Mouse (Mus musculus) limb, embryonic 15.5 days (tissue): ENCODE results near the gene Evpl. TPM values are rescaled to one million over a fixed set of nuclear protein-coding genes. Genes with fewer than 3 reads are reported as not detected.

ENCODE experiments used
- ATAC-seq: fragments of 200-750 bp; cut with Nextera tagmentation; 2 replicates; pipeline ENCODE4 v1.8.0; 2017; ENCODE audit warnings: low read depth, moderate TSS enrichment; ENCODE audit not compliant: insufficient number of reproducible peaks, low FRiP score, low TSS enrichment
- H3K27ac ChIP-seq: fragments of 300-500 bp; sonication (generic); 2 replicates; pipeline ENCODE4 v1.5.1; 2015; ENCODE audit warnings: moderate library complexity, mild to moderate bottlenecking, inconsistent platforms
- H3K27me3 ChIP-seq: fragments of 300-500 bp; sonication (generic); 2 replicates; pipeline ENCODE4 v1.6.1; 2015; ENCODE audit warnings: inconsistent platforms
- H3K36me3 ChIP-seq: fragments of 300-500 bp; sonication (generic); 2 replicates; pipeline ENCODE4 v1.6.1; 2015; ENCODE audit warnings: inconsistent platforms
- H3K4me1 ChIP-seq: fragments of 300-500 bp; sonication (generic); 2 replicates; pipeline ENCODE4 v1.6.1; 2015; ENCODE audit warnings: inconsistent platforms
- H3K4me2 ChIP-seq: fragments of 300-500 bp; sonication (generic); 2 replicates; pipeline ENCODE4 v1.6.1; 2015; ENCODE audit warnings: mild to moderate bottlenecking, inconsistent platforms
- H3K4me3 ChIP-seq: fragments of 300-500 bp; sonication (generic); 2 replicates; pipeline ENCODE4 v1.5.1; 2015; ENCODE audit warnings: mild to moderate bottlenecking, inconsistent platforms
- H3K9ac ChIP-seq: fragments of 300-500 bp; sonication (generic); 2 replicates; pipeline ENCODE4 v1.6.1; 2015; ENCODE audit warnings: inconsistent platforms
- H3K9me3 ChIP-seq: fragments of 300-500 bp; sonication (generic); 2 replicates; pipeline ENCODE4 v1.6.1; 2016; ENCODE audit warnings: inconsistent platforms
- WGBS: fragments of 180-500 bp; shearing (Covaris S2); methylation state at CpG from one replicate; pipeline ENCODE4 v1.1.7; 2015; 5-methylcytosine and 5-hydroxymethylcytosine counted together
- polyA plus RNA-seq: library from polyadenylated mRNA; unstranded; fragments of >200 nt; fragmentation: Nextera tagmentation; extraction: Ambion mirVana; gene quantifications from 2 replicates; pipeline ENCODE4 v1.2.1, GENCODE M21; 2015

Gene Evpl
- polyA plus RNA-seq, 1 experiment from 2014 or later = 46.4 TPM

- peaks cover 64% of the 10 kb centered on the region for H3K36me3 ChIP-seq
- H3K4me2 ChIP-seq = no peak overlapping the region
- no peak overlapping the region for H3K4me3 ChIP-seq
- ATAC-seq = no peak
- no peaks in the 10 kb centered on the region for H3K9me3 ChIP-seq
- 0 out of 2 replicates have a peak, but pooled peaks cover 13% of the 10 kb centered on the region for H3K4me1 ChIP-seq
- no peaks in the 10 kb centered on the region for H3K27me3 ChIP-seq
- peak overlapping the region; percentile 30; the same call in 1 of the 2 replicates for H3K27ac ChIP-seq
- no peak overlapping the region for H3K9ac ChIP-seq
- WGBS = 64% methylated on average over 11 of the region's 11 CpGs
Measured at GRCm38 (mm10) chr11:116187226-116187930, 50.5 kb downstream of the Evpl start.

DNA sequence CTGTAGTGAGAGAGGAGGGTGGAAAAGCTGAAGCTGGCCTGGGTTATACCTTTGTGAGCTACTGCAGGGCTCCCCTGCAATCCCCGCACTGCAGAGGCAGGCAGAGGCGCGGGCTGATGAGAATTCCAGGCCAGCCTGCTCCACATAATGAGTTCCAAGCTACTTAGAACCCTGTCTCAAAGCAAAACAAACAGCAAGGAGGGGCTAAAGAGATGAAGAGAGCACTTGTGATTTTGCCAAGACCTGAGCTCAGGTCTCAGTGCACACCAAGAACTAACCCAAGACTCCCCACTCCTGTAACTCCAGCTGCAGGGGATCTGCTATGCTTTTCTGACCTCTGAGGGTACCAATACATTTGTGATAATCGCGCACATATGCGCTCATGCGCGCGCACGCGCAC is 51.5 kb downstream of the Evpl start:
- Histone ChIP-seq H3K4me2 (no peak overlapping the region), H3K4me1 (0 out of 2 replicates have a peak, but pooled peaks cover 13% of the 10 kb centered on the region), H3K27ac (peak overlapping the region; percentile 80), H3K9ac (no peak overlapping the region), H3K4me3 (no peak overlapping the region), H3K36me3 (peaks cover 73% of the 10 kb centered on the region), H3K27me3 (no peaks in the 10 kb centered on the region), H3K9me3 (no peaks in the 10 kb centered on the region)
- 86% methylated on average over 11 of the region's 11 CpGs for WGBS
- ATAC-seq = no peak

- peak; percentile 77 for ATAC-seq
- 59% methylated on average over 3 of the region's 3 CpGs for WGBS
Measured at GRCm38 (mm10) chr11:116185836-116186235, 52.0 kb downstream of the Evpl start.

DNA sequence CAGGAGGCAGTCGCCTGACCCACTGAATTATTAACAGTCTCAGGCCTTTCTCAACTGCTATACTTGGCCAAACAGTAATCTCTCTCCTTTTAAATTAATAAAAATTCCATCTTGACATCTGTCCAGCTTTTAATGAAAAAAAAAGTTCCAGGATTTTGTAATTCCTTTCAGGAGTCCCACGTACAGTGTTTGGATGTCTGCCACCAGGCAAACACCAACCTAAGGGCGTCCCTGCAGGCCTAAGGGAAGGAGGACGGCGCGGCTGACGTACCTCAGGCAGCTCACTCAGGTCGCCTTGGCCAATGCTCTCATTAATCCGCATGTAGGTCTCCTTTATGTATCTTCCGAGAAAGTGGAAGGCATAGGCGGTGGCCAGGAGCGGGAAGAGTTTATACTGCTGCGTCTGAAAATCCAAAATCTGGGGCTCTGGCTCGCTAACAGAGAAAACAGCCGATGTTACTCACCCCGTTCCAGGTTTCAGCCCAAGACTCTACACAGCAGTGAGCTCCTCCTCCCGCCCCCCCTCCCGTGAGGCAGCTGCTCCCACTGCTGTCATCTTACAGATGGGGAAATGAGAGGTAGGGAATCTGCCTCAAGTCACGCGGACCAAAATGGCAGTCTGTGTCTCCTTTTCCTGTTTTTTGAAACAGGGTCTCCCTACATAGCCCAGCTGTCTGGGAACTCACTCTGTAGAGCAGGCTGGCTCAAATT is 59.3 kb downstream of the Evpl start:
- H3K27ac ChIP-seq = no peak overlapping the region
- no peak overlapping the region for H3K4me3 ChIP-seq
- no peak overlapping the region for H3K9ac ChIP-seq
- H3K27me3 ChIP-seq = no peaks in the 10 kb centered on the region
- peaks cover 90% of the 10 kb centered on the region for H3K36me3 ChIP-seq
- ATAC-seq = no peak
- H3K4me2 ChIP-seq = no peak overlapping the region
- WGBS = 78% methylated on average over 20 of the region's 20 CpGs
- no peaks in the 10 kb centered on the region for H3K4me1 ChIP-seq
- no peaks in the 10 kb centered on the region for H3K9me3 ChIP-seq

More at GRCm38 (mm10) chr11:116185836-116186235, 52.0 kb downstream of the Evpl start:
- H3K36me3 ChIP-seq = peaks cover 70% of the 10 kb centered on the region
- peak overlapping the region; percentile 80 for H3K27ac ChIP-seq
- no peak overlapping the region for H3K4me3 ChIP-seq
- H3K4me2 ChIP-seq = no peak overlapping the region
- H3K9ac ChIP-seq = no peak overlapping the region
- H3K27me3 ChIP-seq = no peaks in the 10 kb centered on the region
- no peaks in the 10 kb centered on the region for H3K9me3 ChIP-seq
- 0 out of 2 replicates have a peak, but pooled peaks cover 13% of the 10 kb centered on the region for H3K4me1 ChIP-seq

GRCm38 (mm10) chr11:116176010-116176409 is 61.9 kb downstream of the Evpl start:
- Histone ChIP-seq H3K4me3 (no peak overlapping the region), H3K9ac (no peak overlapping the region), H3K27me3 (no peaks in the 10 kb centered on the region), H3K27ac (no peak overlapping the region), H3K9me3 (no peaks in the 10 kb centered on the region), H3K4me2 (no peak overlapping the region), H3K4me1 (no peaks in the 10 kb centered on the region), H3K36me3 (peaks cover 91% of the 10 kb centered on the region)
- WGBS = 89% methylated on average over 7 of the region's 7 CpGs
- no peak for ATAC-seq

- Histone ChIP-seq H3K4me2 (no peak overlapping the region), H3K9ac (no peak overlapping the region), H3K4me1 (no peaks in the 10 kb centered on the region), H3K36me3 (peaks cover 81% of the 10 kb centered on the region), H3K27me3 (no peaks in the 10 kb centered on the region), H3K27ac (no peak overlapping the region), H3K9me3 (no peaks in the 10 kb centered on the region), H3K4me3 (no peak overlapping the region)
- ATAC-seq = no peak
- 89% methylated on average over 22 of the region's 22 CpGs for WGBS
Measured at GRCm38 (mm10) chr11:116174775-116175448, 63.0 kb downstream of the Evpl start.

GRCm38 (mm10) chr11:116171959-116172358 is 65.9 kb downstream of the Evpl start:
- WGBS = 90% methylated on average over 2 of the region's 2 CpGs
- peaks cover 54% of the 10 kb centered on the region for H3K36me3 ChIP-seq

More at GRCm38 (mm10) chr11:116171959-116172358, 65.9 kb downstream of the Evpl start:
- Histone ChIP-seq H3K27ac (no peak overlapping the region), H3K4me3 (no peak overlapping the region), H3K27me3 (no peaks in the 10 kb centered on the region), H3K9me3 (no peaks in the 10 kb centered on the region), H3K4me2 (no peak overlapping the region), H3K9ac (no peak overlapping the region), H3K4me1 (peaks cover 10% of the 10 kb centered on the region)
- no peak for ATAC-seq

Other genes with a start within 250 kb of the Evpl start
- 174 and 194 TPM in 2 replicates for gene Galk1, start 225.4 kb downstream of the Evpl start, polyA plus RNA-seq
- gene H3f3b, start 210.1 kb downstream of the Evpl start, polyA plus RNA-seq = 1,660 and 1,740 TPM in 2 replicates
- 34.7 and 35.1 TPM in 2 replicates for gene Unk, start 207.8 kb downstream of the Evpl start, polyA plus RNA-seq
- gene Unc13d, start 160.1 kb downstream of the Evpl start, polyA plus RNA-seq = 6.5 and 8.8 TPM in 2 replicates
- 61.6 and 75.5 TPM in 2 replicates for gene Wbp2, start 151.1 kb downstream of the Evpl start, polyA plus RNA-seq
- gene Trim47, start 110.9 kb downstream of the Evpl start, polyA plus RNA-seq = 31.2 and 42.4 TPM in 2 replicates
- gene Trim65, start 106.9 kb downstream of the Evpl start, polyA plus RNA-seq = 4.1 and 4.5 TPM in 2 replicates
- 83.9 and 85.5 TPM in 2 replicates for gene Mrpl38, start 99.2 kb downstream of the Evpl start, polyA plus RNA-seq
- 36.4 and 38.3 TPM in 2 replicates for gene Fbf1, start 69.9 kb downstream of the Evpl start, polyA plus RNA-seq
- 80.8 and 86.6 TPM in 2 replicates for gene Ten1, start 39.2 kb downstream of the Evpl start, polyA plus RNA-seq
- gene Acox1, start 39.0 kb downstream of the Evpl start, polyA plus RNA-seq = 31.3 and 32.0 TPM in 2 replicates
- 108 and 109 TPM in 2 replicates for gene Srp68, start 36.1 kb upstream of the Evpl start, polyA plus RNA-seq
- gene Galr2, start 42.9 kb upstream of the Evpl start, polyA plus RNA-seq = 0.41 and 0.62 TPM in 2 replicates
- gene Exoc7, start 69.2 kb upstream of the Evpl start, polyA plus RNA-seq = 66.2 and 73.8 TPM in 2 replicates
- 0.15 and 0.19 TPM in 2 replicates for gene Foxj1, start 97.3 kb upstream of the Evpl start, polyA plus RNA-seq
- gene Rnf157, start 175.0 kb upstream of the Evpl start, polyA plus RNA-seq = 9.9 and 12.3 TPM in 2 replicates
- gene Ubald2, start 196.0 kb upstream of the Evpl start, polyA plus RNA-seq = 25.9 and 26.6 TPM in 2 replicates
- gene Qrich2, start 228.2 kb upstream of the Evpl start, polyA plus RNA-seq = 0.09 and 0.15 TPM in 2 replicates